In the genomic region with DNA sequence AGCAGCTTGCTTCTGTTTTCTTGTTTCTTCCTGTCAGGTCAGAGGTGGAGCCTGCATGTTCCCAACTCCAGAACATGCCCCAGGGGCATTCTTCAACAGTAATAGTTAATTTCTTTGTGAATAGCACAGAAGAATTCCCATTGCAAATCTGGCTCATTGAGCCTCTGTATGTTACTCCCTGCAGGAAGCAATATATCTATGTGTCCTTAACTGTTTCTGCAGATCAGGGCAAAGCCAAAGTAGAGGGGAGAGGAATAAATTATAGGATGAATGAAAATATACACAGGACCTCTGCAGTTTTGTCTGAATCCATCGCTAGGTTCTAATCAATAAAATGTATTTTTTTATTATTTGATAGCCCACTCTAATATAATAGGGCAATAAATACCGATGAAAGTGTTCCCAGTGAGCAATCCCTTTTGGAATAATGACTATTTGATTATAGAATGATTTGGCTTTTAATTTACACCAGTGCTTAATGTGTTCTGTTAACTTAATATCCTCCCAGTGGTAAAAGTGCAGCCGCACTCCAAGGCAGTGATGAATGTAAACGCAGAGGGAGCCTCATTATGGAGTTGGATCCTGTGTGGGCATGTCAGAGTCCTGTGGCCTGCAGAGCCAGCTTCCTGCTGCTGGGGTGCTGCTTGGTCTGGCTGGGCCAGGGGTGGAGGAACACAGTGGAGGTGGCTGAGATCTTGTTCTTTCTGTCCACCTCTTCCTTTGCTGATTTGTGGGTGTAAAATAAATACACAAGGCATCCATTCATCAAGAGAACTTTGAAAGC, we compare ENCODE assay signal across 29 mouse cellular contexts. TPM values are rescaled to one million over a fixed set of nuclear protein-coding genes. Genes with fewer than 3 reads are reported as not detected.
A peak's percentile ranks its signal among the peaks of the same experiment; 100 is the strongest.
DNase-seq lines count a peak whose midpoint lies in the region; ATAC-seq and TF ChIP-seq lines count a peak whose summit lies in the region.
"Had no signal": no experiment of that assay in that cellular context is flagged by ENCODE, and none has a peak within 500 bp of the region (broad histone marks: within the 10 kb centered on the region; RNA-seq: fewer than 3 reads in every experiment).

No protein-coding gene starts in this region.

- H3K9ac ChIP-seq in hindbrain, embryonic 14.5 days: no peak overlapping the region
- no peak overlapping the region for H3K9ac ChIP-seq in hindbrain, embryonic 16.5 days (ENCODE audit: low read depth, low read length)
- H3K9ac ChIP-seq in kidney, postnatal 0 days (ENCODE audit: low read depth, low read length): no peak overlapping the region
- H3K9ac ChIP-seq in neural tube, embryonic 14.5 days (replicated peaks; ENCODE audit: low read depth, low read length): no peak overlapping the region
- H3K9ac ChIP-seq: forebrain, embryonic 13.5 days had no signal

- H3K9me3 ChIP-seq in hindbrain, embryonic 14.5 days (ENCODE audit: control insufficient read depth, low read length): no peaks in the 10 kb centered on the region
- H3K9me3 ChIP-seq in hindbrain, embryonic 16.5 days (ENCODE audit: control insufficient read depth, low read length): no peaks in the 10 kb centered on the region
- H3K9me3 ChIP-seq in kidney, postnatal 0 days (replicated peaks; ENCODE audit: low read length): no peaks in the 10 kb centered on the region
- H3K9me3 ChIP-seq in neural tube, embryonic 14.5 days (ENCODE audit: control insufficient read depth, low read length): no peaks in the 10 kb centered on the region
- H3K9me3 ChIP-seq: forebrain, embryonic 10.5 days; forebrain, embryonic 13.5 days; hindbrain, embryonic 10.5 days had no signal

- no peaks in the 10 kb centered on the region for H3K36me3 ChIP-seq in hindbrain, embryonic 14.5 days (replicated peaks; ENCODE audit: control insufficient read depth, insufficient read depth)
- no peaks in the 10 kb centered on the region for H3K36me3 ChIP-seq in hindbrain, embryonic 16.5 days (ENCODE audit: control insufficient read depth, insufficient read depth, low read length)
- no peaks in the 10 kb centered on the region for H3K36me3 ChIP-seq in kidney, postnatal 0 days (ENCODE audit: insufficient read depth, low read length)
- no peaks in the 10 kb centered on the region for H3K36me3 ChIP-seq in neural tube, embryonic 14.5 days (ENCODE audit: control insufficient read depth, insufficient read depth, low read length)
- H3K36me3 ChIP-seq: forebrain, embryonic 10.5 days; hindbrain, embryonic 10.5 days had no signal

- H3K27ac ChIP-seq in hindbrain, embryonic 14.5 days: no peak overlapping the region
- no peak overlapping the region for H3K27ac ChIP-seq in hindbrain, embryonic 16.5 days (ENCODE audit: low read depth, low read length)
- no peak overlapping the region for H3K27ac ChIP-seq in kidney, postnatal 0 days
- no peak overlapping the region for H3K27ac ChIP-seq in neural tube, embryonic 14.5 days (ENCODE audit: low read depth, low read length)
- H3K27ac ChIP-seq: forebrain, embryonic 10.5 days; forebrain, embryonic 13.5 days; heart, adult 2 months; hindbrain, embryonic 10.5 days; hindbrain, postnatal 0 days had no signal

- 65% methylated on average over 4 of the region's 4 CpGs for WGBS in hindbrain, embryonic 14.5 days
- WGBS in hindbrain, embryonic 16.5 days: 62% methylated on average over 4 of the region's 4 CpGs
- 51% methylated on average over 4 of the region's 4 CpGs for WGBS in kidney, postnatal 0 days
- WGBS in neural tube, embryonic 14.5 days: 41% methylated on average over 4 of the region's 4 CpGs

- no peak overlapping the region for H3K4me3 ChIP-seq in hindbrain, embryonic 14.5 days (replicated peaks; ENCODE audit: low read length)
- no peak overlapping the region for H3K4me3 ChIP-seq in hindbrain, embryonic 16.5 days (ENCODE audit: low read length)
- no peak overlapping the region for H3K4me3 ChIP-seq in kidney, postnatal 0 days (replicated peaks; ENCODE audit: low read depth, low read length)
- H3K4me3 ChIP-seq in neural tube, embryonic 14.5 days (ENCODE audit: low read depth, low read length): no peak overlapping the region
- H3K4me3 ChIP-seq: forebrain, embryonic 10.5 days; forebrain, embryonic 13.5 days; heart, adult 2 months; hindbrain, embryonic 10.5 days had no signal

- no peak for DNase-seq in hindbrain, embryonic 14.5 days (ENCODE audit: low spot score)
- DNase-seq in kidney, postnatal 0 days (ENCODE audit: low spot score): peak; percentile 2
- DNase-seq in kidney, adult 9 months: no peak
- DNase-seq in thymus, postnatal 14 days: no peak
- DNase-seq: adrenal gland, adult 2 months; adrenal gland, postnatal 25 days; cerebellum, adult 11-12 months; cerebellum, adult 8-10 months; cerebellum, postnatal 10 days; cerebellum, postnatal 36 days; gastrocnemius, postnatal 10 days; gastrocnemius, postnatal 36 days; heart, adult 2 months; heart, postnatal 36 days had no signal

- no peak for TF ChIP-seq CTCF in kidney, postnatal 0 days (IDR thresholded peaks at IDR 0.05; ENCODE audit: low read depth)

- H3K4me2 ChIP-seq in hindbrain, embryonic 14.5 days (replicated peaks): no peak overlapping the region
- no peak overlapping the region for H3K4me2 ChIP-seq in hindbrain, embryonic 16.5 days (ENCODE audit: low read length)
- H3K4me2 ChIP-seq in kidney, postnatal 0 days (ENCODE audit: low read length): no peak overlapping the region
- H3K4me2 ChIP-seq in neural tube, embryonic 14.5 days (ENCODE audit: low read depth, low read length): no peak overlapping the region
- H3K4me2 ChIP-seq: forebrain, embryonic 13.5 days; heart, embryonic 11.5 days had no signal

- ATAC-seq in hindbrain, embryonic 14.5 days (ENCODE audit: low FRiP score): peak; percentile 55; the same call in 1 of the 2 replicates
- no peak for ATAC-seq in hindbrain, embryonic 16.5 days
- ATAC-seq in kidney, postnatal 0 days (replicated peaks; ENCODE audit: low FRiP score, low read depth): no peak
- ATAC-seq in neural tube, embryonic 14.5 days (ENCODE audit: low read depth): peak; percentile 58; the same call in 1 of the 2 replicates
- ATAC-seq: CD4-positive, CD25-positive, alpha-beta regulatory T cell, adult 4 months; forebrain, embryonic 13.5 days; forebrain, embryonic 16.5 days; hindbrain, postnatal 0 days; inflammation-experienced regulatory T-cells, adult 6 months had no signal

- no peaks in the 10 kb centered on the region for H3K4me1 ChIP-seq in hindbrain, embryonic 14.5 days (replicated peaks; ENCODE audit: control insufficient read depth, insufficient read depth, low read length)
- no peaks in the 10 kb centered on the region for H3K4me1 ChIP-seq in hindbrain, embryonic 16.5 days (ENCODE audit: control insufficient read depth, insufficient read depth, low read depth, low read length)
- no peaks in the 10 kb centered on the region for H3K4me1 ChIP-seq in kidney, postnatal 0 days (replicated peaks; ENCODE audit: insufficient read depth, low read length)
- H3K4me1 ChIP-seq in neural tube, embryonic 14.5 days (ENCODE audit: control insufficient read depth, insufficient read depth, low read length): no peaks in the 10 kb centered on the region
- H3K4me1 ChIP-seq: forebrain, embryonic 10.5 days; forebrain, embryonic 13.5 days; hindbrain, embryonic 10.5 days had no signal

- H3K27me3 ChIP-seq in hindbrain, embryonic 14.5 days (ENCODE audit: control insufficient read depth, insufficient read depth, low read length): no peaks in the 10 kb centered on the region
- H3K27me3 ChIP-seq in hindbrain, embryonic 16.5 days (replicated peaks; ENCODE audit: control insufficient read depth, insufficient read depth, low read length): no peaks in the 10 kb centered on the region
- H3K27me3 ChIP-seq in kidney, postnatal 0 days (ENCODE audit: insufficient read depth, low read length): no peaks in the 10 kb centered on the region
- H3K27me3 ChIP-seq in neural tube, embryonic 14.5 days (ENCODE audit: control insufficient read depth, insufficient read depth, low read length): no peaks in the 10 kb centered on the region
- H3K27me3 ChIP-seq: forebrain, embryonic 13.5 days had no signal

RNA-seq across cellular contexts. Expression of gene Gm10220, which starts 49.7 kb away (rescaled TPM):
- polyA plus RNA-seq in hindbrain, embryonic 14.5 days (2014; fragmentation: Nextera tagmentation; extraction: Ambion mirVana): not detected in 2 replicates
- 0.12 and 0.15 TPM in 2 replicates for polyA plus RNA-seq in hindbrain, embryonic 16.5 days (2015; fragmentation: Nextera tagmentation; extraction: Ambion mirVana)
- polyA plus RNA-seq in kidney, postnatal 0 days (2015; fragmentation: Nextera tagmentation; extraction: Ambion mirVana): not detected in 2 replicates
- polyA plus RNA-seq in neural tube, embryonic 14.5 days (2014; fragmentation: Nextera tagmentation; extraction: Ambion mirVana): 0.17 and 0.23 TPM in 2 replicates
- polyA plus RNA-seq: adrenal gland, adult 2 months; brain, embryonic 14.5 days; C2C12; CD4-positive, CD25-positive, alpha-beta regulatory T cell, adult 4 months; cortical plate, adult 2 months; embryonic facial prominence, embryonic 11.5 days; forebrain, embryonic 10.5 days; forebrain, embryonic 13.5 days; forebrain, embryonic 16.5 days; heart, adult 2 months; heart, embryonic 11.5 days; heart, postnatal 0 days; hindbrain, embryonic 10.5 days; inflammation-experienced regulatory T-cells, adult 6 months had no signal

Comparison
In these comparisons a context has a peak if more than half of its experiments do, and no peak if none do; other contexts are left out.
1. ATAC-seq: peak in hindbrain, embryonic 14.5 days (single experiment) and neural tube, embryonic 14.5 days (single experiment); none in hindbrain, embryonic 16.5 days (single experiment) and kidney, postnatal 0 days (single experiment).